Mouse (Mus musculus) limb, embryonic 15.5 days (tissue): ENCODE measurements at regions not wholly inside any gene's neighbourhood (a gene's known extent, or its start where the extent isn't known, plus 50 kb on each side); places are given as distances from the start of the nearest gene placed in this dataset.

Source experiments
- ATAC-seq: fragments of 200-750 bp; cut with Nextera tagmentation; 2 replicates; pipeline ENCODE4 v1.8.0; 2017; ENCODE audit warnings: low read depth, moderate TSS enrichment; ENCODE audit not compliant: insufficient number of reproducible peaks, low FRiP score, low TSS enrichment
- H3K27ac ChIP-seq: fragments of 300-500 bp; sonication (generic); 2 replicates; pipeline ENCODE4 v1.5.1; 2015; ENCODE audit warnings: moderate library complexity, mild to moderate bottlenecking, inconsistent platforms
- H3K27me3 ChIP-seq: fragments of 300-500 bp; sonication (generic); 2 replicates; pipeline ENCODE4 v1.6.1; 2015; ENCODE audit warnings: inconsistent platforms
- H3K36me3 ChIP-seq: fragments of 300-500 bp; sonication (generic); 2 replicates; pipeline ENCODE4 v1.6.1; 2015; ENCODE audit warnings: inconsistent platforms
- H3K4me1 ChIP-seq: fragments of 300-500 bp; sonication (generic); 2 replicates; pipeline ENCODE4 v1.6.1; 2015; ENCODE audit warnings: inconsistent platforms
- H3K4me2 ChIP-seq: fragments of 300-500 bp; sonication (generic); 2 replicates; pipeline ENCODE4 v1.6.1; 2015; ENCODE audit warnings: mild to moderate bottlenecking, inconsistent platforms
- H3K4me3 ChIP-seq: fragments of 300-500 bp; sonication (generic); 2 replicates; pipeline ENCODE4 v1.5.1; 2015; ENCODE audit warnings: mild to moderate bottlenecking, inconsistent platforms
- H3K9ac ChIP-seq: fragments of 300-500 bp; sonication (generic); 2 replicates; pipeline ENCODE4 v1.6.1; 2015; ENCODE audit warnings: inconsistent platforms
- H3K9me3 ChIP-seq: fragments of 300-500 bp; sonication (generic); 2 replicates; pipeline ENCODE4 v1.6.1; 2016; ENCODE audit warnings: inconsistent platforms
- WGBS: fragments of 180-500 bp; shearing (Covaris S2); methylation state at CpG from one replicate; pipeline ENCODE4 v1.1.7; 2015; 5-methylcytosine and 5-hydroxymethylcytosine counted together

- no peak overlapping the region for H3K4me2 ChIP-seq
- no peak overlapping the region for H3K4me3 ChIP-seq
- ATAC-seq, result no peak
- 73% methylated on average over 2 of the region's 2 CpGs for WGBS
- no peaks in the 10 kb centered on the region for H3K36me3 ChIP-seq
- H3K27ac ChIP-seq, result no peak overlapping the region
- no peaks in the 10 kb centered on the region for H3K27me3 ChIP-seq
- H3K9ac ChIP-seq, result no peak overlapping the region
- no peaks in the 10 kb centered on the region for H3K9me3 ChIP-seq
- H3K4me1 ChIP-seq, result no peaks in the 10 kb centered on the region
These were observed 534.2 kb upstream of the Dmac1 start for GRCm38 (mm10) chr4:75812266-75812665.

GRCm38 (mm10) chr4:75801870-75802269 is 523.8 kb upstream of the Dmac1 start:
- H3K9me3 ChIP-seq, result no peaks in the 10 kb centered on the region
- H3K4me2 ChIP-seq, result no peak overlapping the region
- WGBS, result 66% methylated on average over 4 of the region's 4 CpGs
- H3K36me3 ChIP-seq, result no peaks in the 10 kb centered on the region
- no peak overlapping the region for H3K4me3 ChIP-seq
- ATAC-seq, result no peak
- H3K9ac ChIP-seq, result no peak overlapping the region
- H3K4me1 ChIP-seq, result no peaks in the 10 kb centered on the region
- no peaks in the 10 kb centered on the region for H3K27me3 ChIP-seq
- H3K27ac ChIP-seq, result no peak overlapping the region

- no peak overlapping the region for H3K9ac ChIP-seq
- 75% methylated on average over 4 of the region's 4 CpGs for WGBS
- H3K36me3 ChIP-seq, result no peaks in the 10 kb centered on the region
- H3K9me3 ChIP-seq, result no peaks in the 10 kb centered on the region
- no peak overlapping the region for H3K4me2 ChIP-seq
- H3K27ac ChIP-seq, result no peak overlapping the region
- no peak overlapping the region for H3K4me3 ChIP-seq
- ATAC-seq, result no peak
- H3K4me1 ChIP-seq, result no peaks in the 10 kb centered on the region
- no peaks in the 10 kb centered on the region for H3K27me3 ChIP-seq
These were observed 523.1 kb upstream of the Dmac1 start for GRCm38 (mm10) chr4:75801156-75801555.

GRCm38 (mm10) chr4:75791789-75792188 is 513.7 kb upstream of the Dmac1 start:
- ATAC-seq, result no peak
- no peaks in the 10 kb centered on the region for H3K27me3 ChIP-seq
- no peak overlapping the region for H3K4me2 ChIP-seq
- H3K27ac ChIP-seq, result no peak overlapping the region
- H3K4me3 ChIP-seq, result no peak overlapping the region
- H3K36me3 ChIP-seq, result no peaks in the 10 kb centered on the region
- H3K4me1 ChIP-seq, result no peaks in the 10 kb centered on the region
- H3K9me3 ChIP-seq, result no peaks in the 10 kb centered on the region
- no peak overlapping the region for H3K9ac ChIP-seq

GRCm38 (mm10) chr4:75790920-75791589 is 513.0 kb upstream of the Dmac1 start:
- no peaks in the 10 kb centered on the region for H3K27me3 ChIP-seq
- no peaks in the 10 kb centered on the region for H3K4me1 ChIP-seq
- H3K9ac ChIP-seq, result no peak overlapping the region
- no peaks in the 10 kb centered on the region for H3K36me3 ChIP-seq
- no peak for ATAC-seq
- 64% methylated on average over 1 of the region's 1 CpGs for WGBS
- no peaks in the 10 kb centered on the region for H3K9me3 ChIP-seq
- H3K4me3 ChIP-seq, result no peak overlapping the region
- no peak overlapping the region for H3K27ac ChIP-seq
- no peak overlapping the region for H3K4me2 ChIP-seq

- no peak overlapping the region for H3K4me2 ChIP-seq
- no peak for ATAC-seq
- H3K4me1 ChIP-seq, result no peaks in the 10 kb centered on the region
- 15% methylated on average over 3 of the region's 3 CpGs for WGBS
- H3K27me3 ChIP-seq, result no peaks in the 10 kb centered on the region
- H3K36me3 ChIP-seq, result no peaks in the 10 kb centered on the region
- no peak overlapping the region for H3K27ac ChIP-seq
- no peak overlapping the region for H3K4me3 ChIP-seq
- H3K9ac ChIP-seq, result no peak overlapping the region
- H3K9me3 ChIP-seq, result no peaks in the 10 kb centered on the region
These were observed 509.3 kb upstream of the Dmac1 start for GRCm38 (mm10) chr4:75787405-75787804.

- H3K27ac ChIP-seq, result no peak overlapping the region
- no peaks in the 10 kb centered on the region for H3K9me3 ChIP-seq
- WGBS, result 86% methylated on average over 4 of the region's 4 CpGs
- no peaks in the 10 kb centered on the region for H3K27me3 ChIP-seq
- no peak overlapping the region for H3K4me2 ChIP-seq
- H3K9ac ChIP-seq, result no peak overlapping the region
- H3K4me3 ChIP-seq, result no peak overlapping the region
- no peaks in the 10 kb centered on the region for H3K36me3 ChIP-seq
- ATAC-seq, result no peak
- no peaks in the 10 kb centered on the region for H3K4me1 ChIP-seq
These were observed 508.3 kb upstream of the Dmac1 start for GRCm38 (mm10) chr4:75786391-75786790.

- Histone ChIP-seq H3K27ac (no peak overlapping the region), H3K27me3 (no peaks in the 10 kb centered on the region), H3K9ac (no peak overlapping the region), H3K36me3 (no peaks in the 10 kb centered on the region), H3K4me3 (no peak overlapping the region), H3K4me1 (no peaks in the 10 kb centered on the region), H3K4me2 (no peak overlapping the region), H3K9me3 (no peaks in the 10 kb centered on the region)
- no peak for ATAC-seq
- 91% methylated on average over 1 of the region's 1 CpGs for WGBS
These were observed 501.4 kb upstream of the Dmac1 start for GRCm38 (mm10) chr4:75779492-75779891.

GRCm38 (mm10) chr4:75764141-75764540 is 486.0 kb upstream of the Dmac1 start:
- no peak overlapping the region for H3K9ac ChIP-seq
- H3K4me1 ChIP-seq, result no peaks in the 10 kb centered on the region
- no peaks in the 10 kb centered on the region for H3K36me3 ChIP-seq
- H3K27ac ChIP-seq, result no peak overlapping the region
- WGBS, result 11% methylated on average over 1 of the region's 1 CpGs
- no peak overlapping the region for H3K4me2 ChIP-seq
- no peak overlapping the region for H3K4me3 ChIP-seq
- no peaks in the 10 kb centered on the region for H3K9me3 ChIP-seq
- no peaks in the 10 kb centered on the region for H3K27me3 ChIP-seq
- ATAC-seq, result no peak

GRCm38 (mm10) chr4:75744605-75745004 is 466.5 kb upstream of the Dmac1 start:
- H3K4me2 ChIP-seq, result no peak overlapping the region
- no peak for ATAC-seq
- H3K4me1 ChIP-seq, result no peaks in the 10 kb centered on the region
- H3K36me3 ChIP-seq, result no peaks in the 10 kb centered on the region
- no peak overlapping the region for H3K9ac ChIP-seq
- H3K27me3 ChIP-seq, result no peaks in the 10 kb centered on the region
- WGBS, result 42% methylated on average over 6 of the region's 6 CpGs
- H3K9me3 ChIP-seq, result no peaks in the 10 kb centered on the region
- H3K4me3 ChIP-seq, result no peak overlapping the region
- no peak overlapping the region for H3K27ac ChIP-seq

GRCm38 (mm10) chr4:75741585-75741984 is 463.5 kb upstream of the Dmac1 start:
- no peaks in the 10 kb centered on the region for H3K27me3 ChIP-seq
- no peaks in the 10 kb centered on the region for H3K9me3 ChIP-seq
- no peak overlapping the region for H3K27ac ChIP-seq
- H3K4me1 ChIP-seq, result no peaks in the 10 kb centered on the region
- ATAC-seq, result no peak
- H3K36me3 ChIP-seq, result no peaks in the 10 kb centered on the region
- H3K4me3 ChIP-seq, result no peak overlapping the region
- H3K4me2 ChIP-seq, result no peak overlapping the region
- H3K9ac ChIP-seq, result no peak overlapping the region

GRCm38 (mm10) chr4:75730798-75731400 is 452.8 kb upstream of the Dmac1 start:
- H3K9me3 ChIP-seq, result no peaks in the 10 kb centered on the region
- WGBS, result 85% methylated on average over 3 of the region's 3 CpGs
- no peaks in the 10 kb centered on the region for H3K27me3 ChIP-seq
- no peaks in the 10 kb centered on the region for H3K4me1 ChIP-seq
- no peak overlapping the region for H3K9ac ChIP-seq
- no peak overlapping the region for H3K4me3 ChIP-seq
- no peaks in the 10 kb centered on the region for H3K36me3 ChIP-seq
- no peak overlapping the region for H3K27ac ChIP-seq
- no peak overlapping the region for H3K4me2 ChIP-seq
- no peak for ATAC-seq

GRCm38 (mm10) chr4:75714652-75715051 is 436.5 kb upstream of the Dmac1 start:
- 81% methylated on average over 3 of the region's 3 CpGs for WGBS
- H3K27me3 ChIP-seq, result no peaks in the 10 kb centered on the region
- no peaks in the 10 kb centered on the region for H3K9me3 ChIP-seq
- ATAC-seq, result no peak
- no peak overlapping the region for H3K4me3 ChIP-seq
- no peak overlapping the region for H3K4me2 ChIP-seq
- H3K9ac ChIP-seq, result no peak overlapping the region
- H3K4me1 ChIP-seq, result no peaks in the 10 kb centered on the region
- no peaks in the 10 kb centered on the region for H3K36me3 ChIP-seq
- H3K27ac ChIP-seq, result no peak overlapping the region
